Mouse (Mus musculus) C2C12 (cell line): ENCODE measurements around the gene Clybl. TPM values are rescaled to one million over a fixed set of nuclear protein-coding genes. Genes with fewer than 3 reads are reported as not detected.

Experiments used
- H3K27me3 ChIP-seq: one replicate; pipeline ENCODE4 v1.6.1; 2011; ENCODE audit not compliant: control insufficient read depth, insufficient read depth, insufficient read length
- H3K36me3 ChIP-seq: one replicate; pipeline ENCODE4 v1.6.1; 2011; ENCODE audit not compliant: control insufficient read depth, insufficient read depth
- H3K4me3 ChIP-seq: one replicate; pipeline ENCODE4 v1.5.1; 2011; ENCODE audit warnings: mild to moderate bottlenecking, control low read depth; ENCODE audit not compliant: poor library complexity, insufficient read depth, severe bottlenecking
- H3K79me2 ChIP-seq: one replicate; pipeline ENCODE4 v1.6.1; 2011; ENCODE audit not compliant: control insufficient read depth, insufficient read depth
- H3K79me3 ChIP-seq: one replicate; pipeline ENCODE4 v1.6.1; 2011; ENCODE audit warnings: low read depth, control low read depth
- H3ac ChIP-seq: one replicate; pipeline ENCODE3; 2011; ENCODE audit warnings: low read depth; ENCODE audit not compliant: control insufficient read depth, insufficient read length
- CEBPB ChIP-seq: IDR thresholded peaks from one replicate; pipeline ENCODE4 v1.6.1; 2011; ENCODE audit warnings: low read depth, mild to moderate bottlenecking, control low read depth, moderate library complexity
- CTCF ChIP-seq: IDR thresholded peaks from one replicate; pipeline ENCODE4 v1.5.1; 2011; ENCODE audit not compliant: control insufficient read depth, insufficient read depth, insufficient read length
- FOSL1 ChIP-seq: IDR thresholded peaks from one replicate; pipeline ENCODE4 v1.8.0; 2011; ENCODE audit warnings: mild to moderate bottlenecking, low read length; ENCODE audit not compliant: poor library complexity, insufficient read depth, severe bottlenecking
- MAX ChIP-seq: IDR thresholded peaks from one replicate; pipeline ENCODE4 v1.6.1; 2011; ENCODE audit warnings: mild to moderate bottlenecking, control low read depth
- MYOD1 ChIP-seq: IDR thresholded peaks from one replicate; pipeline ENCODE4 v1.6.1; 2011; ENCODE audit warnings: low read depth; ENCODE audit not compliant: control insufficient read depth, insufficient read length
- MYOG ChIP-seq: IDR thresholded peaks from one replicate; pipeline ENCODE4 v1.6.1; 2011; ENCODE audit not compliant: control insufficient read depth, insufficient read length; ENCODE audit errors: extremely low read depth
- USF1 ChIP-seq: IDR thresholded peaks from one replicate; pipeline ENCODE4 v1.6.1; 2011; ENCODE audit warnings: low read depth, mild to moderate bottlenecking, control low read depth, moderate library complexity
- polyA plus RNA-seq: library from polyadenylated mRNA; unstranded; fragments of >200 nt; fragmentation: generic; extraction: Trizol; gene quantifications from one replicate; pipeline ENCODE4 v1.2.1, GENCODE M21; 2012; ENCODE audit warnings: missing spikeins

Clybl gene
- polyA plus RNA-seq, 1 experiment: 5.2 TPM

DNA sequence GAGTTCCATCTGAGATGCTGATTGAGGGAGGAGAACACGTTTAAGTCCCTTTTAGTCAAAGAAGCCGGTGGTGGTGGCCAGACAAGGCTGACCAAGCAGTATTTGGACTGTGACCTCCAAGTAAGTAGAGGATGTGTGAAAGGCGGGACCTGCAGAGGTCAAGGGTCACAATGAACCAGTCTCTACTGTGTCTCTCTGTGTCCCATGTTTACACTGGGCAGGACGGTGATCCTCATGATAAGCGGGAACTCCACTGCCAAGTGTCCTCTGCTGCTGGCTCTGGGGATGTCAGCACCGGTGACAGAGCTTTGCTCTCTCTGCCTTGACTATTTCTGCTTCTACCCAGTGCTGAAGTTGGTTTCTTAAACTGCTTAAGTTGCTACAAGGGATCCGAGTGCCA, 10.5 kb upstream of the Clybl start:
- H3K27me3 ChIP-seq: peaks cover under 1% of the 10 kb centered on the region
- H3K79me3 ChIP-seq: no peaks in the 10 kb centered on the region
- H3K4me3 ChIP-seq: no peak overlapping the region
- no peaks in the 10 kb centered on the region for H3K79me2 ChIP-seq
- no peaks in the 10 kb centered on the region for H3K36me3 ChIP-seq
- H3ac ChIP-seq: no peak overlapping the region
- no peak for TF ChIP-seq CTCF
- TF ChIP-seq CEBPB: no peak
- no peak for TF ChIP-seq MYOG
- TF ChIP-seq MAX: no peak
- no peak for TF ChIP-seq MYOD1
- no peak for TF ChIP-seq FOSL1
- TF ChIP-seq USF1: no peak

- Histone ChIP-seq H3K36me3 (no peaks in the 10 kb centered on the region), H3K27me3 (peaks cover 3% of the 10 kb centered on the region), H3K79me3 (no peaks in the 10 kb centered on the region), H3K4me3 (no peak overlapping the region), H3ac (no peak overlapping the region), H3K79me2 (no peaks in the 10 kb centered on the region)
- no peak for TF ChIP-seq MYOG
- TF ChIP-seq USF1: no peak
- TF ChIP-seq MYOD1: no peak
- TF ChIP-seq FOSL1: no peak
- no peak for TF ChIP-seq CTCF
- TF ChIP-seq CEBPB: no peak
- no peak for TF ChIP-seq MAX
Measured at GRCm38 (mm10) chr14:122176263-122176798, 5.2 kb upstream of the Clybl start.

DNA sequence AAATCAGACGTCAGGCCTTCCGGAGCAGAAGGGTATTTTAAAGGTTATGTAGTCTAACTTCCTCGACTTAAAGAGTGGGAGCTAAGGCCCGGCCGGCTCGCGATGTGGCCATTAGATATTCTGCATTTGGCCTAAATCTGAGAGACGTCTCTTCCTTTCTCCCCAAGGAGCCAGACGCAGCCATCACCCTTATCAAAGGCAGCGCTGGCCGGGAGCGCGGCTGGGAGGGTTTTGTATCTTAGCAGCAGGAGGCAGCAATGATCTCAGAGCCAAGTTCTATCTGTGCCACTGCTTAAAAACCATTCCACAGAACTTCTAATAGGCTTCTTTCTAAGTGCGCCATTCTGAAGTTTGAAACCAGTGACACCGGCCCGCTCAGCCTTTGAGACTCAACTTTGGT, 2.2 kb upstream of the Clybl start:
- no peak for TF ChIP-seq FOSL1
- no peak for TF ChIP-seq CEBPB
- TF ChIP-seq USF1: no peak
- no peak for TF ChIP-seq CTCF
- no peak for TF ChIP-seq MYOG
- TF ChIP-seq MAX: no peak
- no peak for TF ChIP-seq MYOD1
- Histone ChIP-seq H3K36me3 (no peaks in the 10 kb centered on the region), H3K27me3 (peaks cover 3% of the 10 kb centered on the region), H3K79me2 (no peaks in the 10 kb centered on the region), H3K79me3 (no peaks in the 10 kb centered on the region), H3K4me3 (no peak overlapping the region), H3ac (no peak overlapping the region)

- no peaks in the 10 kb centered on the region for H3K79me2 ChIP-seq
- H3K36me3 ChIP-seq: no peaks in the 10 kb centered on the region
- H3K27me3 ChIP-seq: no peaks in the 10 kb centered on the region
- peak overlapping the region; percentile 52 for H3K4me3 ChIP-seq
- peak overlapping the region; percentile 86 for H3ac ChIP-seq
- no peaks in the 10 kb centered on the region for H3K79me3 ChIP-seq
- no peak for TF ChIP-seq CEBPB
- no peak for TF ChIP-seq MYOD1
- TF ChIP-seq MYOG: no peak
- TF ChIP-seq MAX: no peak
- TF ChIP-seq FOSL1: no peak
- no peak for TF ChIP-seq USF1
Measured at GRCm38 (mm10) chr14:122181815-122182157, 282 bp downstream of the Clybl start.

DNA sequence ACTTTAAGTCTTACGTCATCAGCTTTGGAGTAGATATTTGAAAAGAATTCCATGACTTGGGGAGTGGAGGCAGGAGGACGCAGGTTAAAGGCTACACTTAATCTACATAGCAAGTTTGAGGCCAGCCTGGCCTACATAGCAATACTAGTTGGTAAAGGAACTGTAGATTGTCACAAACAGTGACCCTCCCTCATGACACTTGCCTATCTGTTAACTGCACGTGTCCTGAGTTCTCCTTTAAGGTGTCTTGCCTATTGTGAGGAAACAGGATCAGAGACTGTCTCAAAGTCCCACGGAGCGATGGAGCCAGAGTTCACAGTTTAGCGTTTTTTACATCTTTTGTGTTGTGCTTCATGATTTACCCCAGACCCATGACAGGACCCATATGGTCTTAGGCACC, 716 bp downstream of the Clybl start:
- Histone ChIP-seq H3K79me3 (no peaks in the 10 kb centered on the region), H3ac (no peak overlapping the region), H3K79me2 (no peaks in the 10 kb centered on the region), H3K27me3 (no peaks in the 10 kb centered on the region), H3K4me3 (peak overlapping the region; percentile 52), H3K36me3 (no peaks in the 10 kb centered on the region)
- TF ChIP-seq FOSL1: no peak
- TF ChIP-seq USF1: no peak
- no peak for TF ChIP-seq MYOG
- no peak for TF ChIP-seq CTCF
- no peak for TF ChIP-seq MYOD1
- no peak for TF ChIP-seq CEBPB
- no peak for TF ChIP-seq MAX

DNA sequence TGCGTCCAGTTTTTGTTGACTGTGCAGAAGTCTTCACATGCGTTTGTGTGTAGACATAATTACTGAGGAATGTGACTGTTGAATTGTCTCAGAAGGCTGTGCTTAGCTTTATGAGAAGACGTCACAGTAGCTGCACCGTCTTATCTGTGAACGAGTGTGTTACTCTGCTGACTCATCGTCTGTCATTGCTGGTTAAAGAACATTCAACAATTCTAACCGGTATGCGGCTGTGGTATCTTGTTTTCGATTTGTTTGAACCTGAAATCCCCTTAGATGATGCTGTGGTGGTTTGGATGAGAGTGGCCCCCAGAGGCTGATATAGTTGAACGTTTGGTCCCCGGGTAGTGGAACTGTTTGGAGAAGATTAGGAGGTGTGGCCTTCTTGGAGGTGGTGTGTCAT, 2.5 kb downstream of the Clybl start:
- no peaks in the 10 kb centered on the region for H3K36me3 ChIP-seq
- no peak overlapping the region for H3K4me3 ChIP-seq
- no peak overlapping the region for H3ac ChIP-seq
- H3K27me3 ChIP-seq: no peaks in the 10 kb centered on the region
- TF ChIP-seq USF1: no peak
- H3K79me2 ChIP-seq: no peaks in the 10 kb centered on the region
- H3K79me3 ChIP-seq: no peaks in the 10 kb centered on the region
